Mouse (Mus musculus): ENCODE data around the gene Pan2.
A peak's percentile ranks its signal among the peaks of the same experiment; 100 is the strongest.
"Not testable (repeated sequence)": the region's sequence is repeated elsewhere in the genome, so short reads cannot be mapped to it uniquely, and the experiment has no call there.

The Pan2 gene

GRCm38 (mm10) chr10:128283604-128284579 lies 19.2 kb upstream of the Pan2 start:
- peak; percentile 70 for DNase-seq (ENCODE audit: low read depth)

- not testable (repeated sequence) for DNase-seq (ENCODE audit: low read depth)
Observed at GRCm38 (mm10) chr10:128290594-128290993, 12.5 kb upstream of the Pan2 start.

DNA sequence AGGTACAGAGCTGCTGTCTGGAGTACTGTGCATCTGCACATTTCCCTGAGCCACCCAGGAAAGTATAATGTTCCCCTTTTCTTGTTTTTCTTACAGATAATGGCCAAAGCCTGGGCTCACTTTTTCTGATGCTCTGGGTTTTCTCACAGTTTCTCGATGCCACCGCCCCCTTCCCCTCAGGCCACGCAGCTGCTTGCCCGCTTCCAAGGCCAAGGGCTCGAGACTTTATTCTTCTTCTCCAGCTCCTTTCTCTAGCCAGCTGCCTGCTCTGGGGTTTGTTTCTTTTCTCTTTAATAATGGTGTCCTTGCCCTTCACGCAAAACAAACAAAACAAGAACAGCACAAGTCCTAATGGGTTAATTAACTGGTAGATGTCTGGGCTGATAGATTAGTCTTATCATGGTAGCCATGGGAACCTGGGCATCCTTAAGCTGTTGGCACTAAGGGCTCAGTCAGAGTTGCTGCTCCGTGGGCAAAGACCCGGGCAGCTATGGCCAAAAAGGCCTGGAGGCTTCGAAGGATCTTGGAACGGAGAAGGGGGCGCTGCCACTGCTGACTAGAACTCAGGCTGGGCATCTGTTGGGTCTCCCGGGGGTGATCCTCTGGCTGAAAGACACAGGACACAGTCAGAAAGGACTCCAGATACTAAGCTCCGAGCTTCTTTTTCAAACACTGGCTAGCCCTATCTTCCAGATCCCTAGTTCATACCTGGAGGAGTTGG lies 6.6 kb upstream of the Pan2 start:
- no peak for DNase-seq (ENCODE audit: low read depth)

- DNase-seq (ENCODE audit: low read depth): no peak
Observed at GRCm38 (mm10) chr10:128297221-128297620, 5.9 kb upstream of the Pan2 start.

DNA sequence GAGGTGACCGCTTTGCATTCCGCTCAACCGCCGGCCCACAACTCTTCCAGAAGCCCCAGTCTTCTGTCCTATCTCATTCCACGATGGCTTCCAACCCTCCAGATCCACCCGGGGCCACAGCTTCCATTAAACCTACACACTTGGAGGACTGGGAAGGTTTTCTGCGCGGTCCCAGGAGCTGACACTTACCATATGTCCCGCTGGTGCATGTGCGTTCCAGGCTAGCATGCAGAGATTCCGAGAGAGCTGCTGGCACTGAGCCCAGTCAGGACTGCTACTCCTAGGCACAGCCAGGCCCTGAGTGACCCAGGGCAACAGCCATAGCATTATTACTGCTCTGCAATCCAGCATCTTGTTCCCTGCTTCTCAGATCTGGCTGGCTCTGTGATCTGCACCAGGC lies 5.5 kb upstream of the Pan2 start:
- no peak for DNase-seq (ENCODE audit: low read depth)

DNA sequence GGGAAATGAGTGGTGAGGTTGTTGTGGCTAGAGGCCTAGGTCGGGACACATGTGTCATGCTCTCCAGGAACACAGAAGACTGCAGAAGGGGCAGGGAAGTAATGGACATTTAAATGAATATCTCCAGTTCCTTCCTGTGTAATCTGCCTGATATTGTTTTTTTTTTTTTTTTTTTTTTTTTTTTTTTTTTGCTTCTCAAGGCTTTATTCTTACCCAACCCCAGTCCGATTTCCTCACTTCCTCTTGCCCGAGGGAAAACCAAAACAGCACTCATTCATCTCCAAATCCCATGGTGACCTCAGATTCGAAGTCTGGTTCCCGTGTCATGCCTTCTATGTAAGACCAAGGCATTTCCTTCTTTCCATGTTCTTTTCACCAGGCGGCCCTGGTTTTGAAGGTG lies 4.9 kb upstream of the Pan2 start:
- no peak for DNase-seq (ENCODE audit: low read depth)

DNA sequence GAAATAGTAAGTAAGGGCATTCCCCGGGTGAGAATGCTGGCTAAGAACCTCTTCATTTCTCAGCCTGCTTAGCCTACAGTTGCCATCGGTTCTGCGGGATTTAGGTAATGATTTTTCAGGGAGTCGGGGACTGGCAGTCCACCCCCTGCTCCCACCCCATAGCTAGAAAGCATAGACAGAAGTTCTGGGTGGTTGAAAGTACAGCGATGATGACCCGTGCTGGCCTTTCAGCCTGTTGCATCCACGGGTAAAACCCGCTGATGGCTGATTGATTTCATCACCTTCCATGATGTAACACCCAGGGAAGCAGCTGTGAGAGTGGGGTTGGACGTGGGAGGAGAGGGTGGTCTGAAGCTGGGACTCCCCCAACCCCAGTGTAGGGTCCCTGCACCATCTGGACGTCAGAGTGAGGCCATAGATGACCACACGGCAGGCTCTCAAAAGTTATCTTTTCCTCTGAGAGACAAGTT lies 4.4 kb upstream of the Pan2 start, which contains the start of gene Il23a:
Il23a (minus strand) TSS at position 51 of the 470 bp plus-strand sequence.
- no peak for DNase-seq (ENCODE audit: low read depth)

GRCm38 (mm10) chr10:128302357-128302756 lies 778 bp upstream of the Pan2 start:
- no peak for DNase-seq (ENCODE audit: low read depth)

DNA sequence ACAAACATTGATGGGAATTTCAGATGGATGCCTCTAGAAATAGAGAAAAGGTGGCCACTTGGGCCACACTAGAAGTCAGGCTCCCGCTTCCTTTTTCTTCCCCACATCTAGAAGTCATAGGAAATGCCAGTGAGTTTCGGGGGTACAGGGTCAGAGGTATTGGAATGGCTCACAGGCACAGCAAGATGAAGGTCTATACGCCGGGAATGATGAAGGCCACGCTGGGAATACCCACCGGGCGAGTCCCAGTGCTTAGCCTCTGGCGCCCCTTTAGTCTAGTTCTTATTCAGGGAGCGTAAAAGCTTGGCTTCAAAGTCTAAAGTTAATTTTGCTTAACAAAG lies 380 bp upstream of the Pan2 start:
- no peak for DNase-seq (ENCODE audit: low read depth)

DNA sequence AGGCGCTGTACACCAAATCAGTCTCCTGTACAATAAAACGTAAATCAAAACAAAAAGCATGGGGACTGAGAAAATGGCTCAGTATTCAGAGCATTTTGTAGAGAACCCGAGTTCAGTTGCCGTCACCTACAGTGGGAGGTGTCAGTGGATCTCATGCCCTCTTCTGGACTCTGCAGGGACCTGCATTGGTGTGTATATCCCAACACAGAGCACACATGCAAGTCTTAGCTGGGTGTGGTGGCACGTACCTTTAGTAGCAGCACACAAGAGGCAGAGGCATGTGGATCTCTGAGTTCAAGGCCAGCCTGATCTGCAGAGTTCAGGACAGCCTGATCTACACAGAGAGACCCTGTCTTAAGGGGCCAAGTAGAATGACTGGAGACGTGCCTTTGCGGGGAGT lies 6.5 kb downstream of the Pan2 start:
- DNase-seq (ENCODE audit: low read depth): no peak

DNA sequence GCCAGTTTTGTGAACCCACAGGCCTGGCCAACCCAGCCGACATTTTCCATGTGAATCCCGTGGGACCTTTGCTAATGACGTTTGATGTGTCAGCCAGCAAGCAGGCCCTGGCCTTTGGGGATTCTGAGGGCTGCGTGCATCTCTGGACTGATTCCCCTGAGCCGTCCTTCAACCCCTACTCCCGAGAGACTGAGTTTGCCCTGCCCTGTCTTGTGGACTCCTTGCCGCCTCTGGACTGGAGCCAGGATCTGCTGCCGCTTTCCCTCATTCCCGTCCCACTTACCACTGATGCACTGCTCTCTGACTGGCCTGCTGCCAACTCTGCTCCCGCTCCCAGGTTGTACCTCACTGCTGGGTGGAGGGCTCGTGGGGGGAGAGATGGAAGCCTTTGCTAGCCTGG lies 7.0 kb downstream of the Pan2 start:
- DNase-seq (ENCODE audit: low read depth): no peak

DNA sequence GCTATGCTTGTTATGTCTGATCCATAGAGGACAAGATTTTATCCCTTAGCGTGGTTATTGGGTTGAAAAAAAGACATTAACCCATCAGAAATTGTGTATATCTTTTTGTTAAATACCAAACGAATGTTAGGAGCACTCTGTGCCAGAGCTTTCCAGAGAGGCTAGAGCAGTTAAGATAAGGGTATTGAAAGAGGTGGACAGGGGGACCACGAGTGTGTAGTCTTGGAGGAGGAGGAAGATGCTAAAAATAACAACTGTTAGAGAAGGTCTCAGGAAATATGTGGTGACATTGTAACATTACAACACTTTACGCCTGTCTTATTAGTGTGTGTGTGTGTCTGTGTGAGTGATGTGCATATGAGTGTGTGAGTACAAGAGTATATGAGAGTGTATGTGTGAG lies 7.8 kb downstream of the Pan2 start:
- no peak for DNase-seq (ENCODE audit: low read depth)

DNA sequence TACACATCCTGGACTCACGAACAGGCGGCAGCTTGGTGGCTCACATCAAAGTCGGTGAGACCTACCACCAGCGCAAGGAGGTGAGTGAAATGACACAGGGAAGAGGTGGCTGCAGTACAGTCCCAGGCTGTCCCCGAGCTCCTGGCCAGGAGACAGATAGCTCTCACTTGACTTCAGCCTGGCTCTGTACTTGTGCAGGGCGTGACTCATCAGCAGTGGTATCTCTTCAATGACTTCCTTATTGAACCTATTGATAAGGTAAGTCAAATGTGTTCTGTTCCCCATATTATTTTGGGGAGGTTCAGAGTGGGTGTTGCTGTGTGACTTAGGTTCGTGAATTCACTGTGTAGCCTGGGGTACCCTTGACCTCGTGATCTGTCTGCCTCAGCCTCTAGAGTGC lies 12.4 kb downstream of the Pan2 start:
- no peak for DNase-seq (ENCODE audit: low read depth)

DNA sequence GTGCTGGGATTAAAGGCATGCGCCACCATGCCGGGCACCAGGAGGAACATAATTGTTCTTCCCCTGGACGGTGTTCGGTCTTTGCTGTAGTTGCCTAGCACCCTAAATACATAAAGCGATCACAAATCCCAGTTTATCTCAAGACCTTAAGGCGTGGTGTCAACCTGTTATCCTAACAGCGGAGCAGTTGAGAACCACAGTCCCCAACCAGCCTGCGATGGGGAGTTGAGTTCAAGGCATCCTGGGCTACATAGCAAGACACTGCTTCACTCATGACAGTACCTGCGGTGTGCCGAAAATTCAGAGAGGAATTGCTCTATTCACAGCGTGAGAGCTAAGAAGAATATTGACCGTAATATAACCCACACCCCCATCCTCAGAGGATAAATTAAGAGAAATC lies 18.5 kb downstream of the Pan2 start:
- no peak for DNase-seq (ENCODE audit: low read depth)

- DNase-seq (ENCODE audit: low read depth): no peak
Observed at GRCm38 (mm10) chr10:128322141-128323108, 19.3 kb downstream of the Pan2 start, which contains the start of gene Cnpy2. TSS of gene Cnpy2 (plus strand) at chr10:128322459.

- no peak for DNase-seq (ENCODE audit: low read depth)
Observed at GRCm38 (mm10) chr10:128323516-128323915, 20.4 kb downstream of the Pan2 start.

DNA sequence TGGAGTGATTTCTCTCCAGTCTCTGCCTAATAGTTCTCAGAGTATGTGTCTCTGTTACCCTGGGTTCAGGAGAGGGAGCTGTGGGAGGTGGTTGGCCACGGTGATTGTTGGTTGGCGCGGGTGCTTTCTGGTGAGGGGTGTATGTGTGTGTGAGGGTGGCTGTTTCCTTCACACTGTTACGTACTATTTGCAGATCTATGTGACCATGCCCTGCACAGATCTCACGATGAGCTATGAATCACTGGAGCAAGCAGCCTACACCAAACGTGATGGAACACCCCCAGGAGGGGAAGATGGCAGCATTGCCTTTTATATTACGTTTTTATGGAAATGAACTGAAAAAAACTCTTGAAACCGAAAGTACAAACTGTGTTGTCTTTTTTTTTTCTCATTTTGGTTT lies 23.7 kb downstream of the Pan2 start:
- DNase-seq (ENCODE audit: low read depth): no peak

- DNase-seq (ENCODE audit: low read depth): no peak
Observed at GRCm38 (mm10) chr10:128327610-128328009, 24.5 kb downstream of the Pan2 start.

DNA sequence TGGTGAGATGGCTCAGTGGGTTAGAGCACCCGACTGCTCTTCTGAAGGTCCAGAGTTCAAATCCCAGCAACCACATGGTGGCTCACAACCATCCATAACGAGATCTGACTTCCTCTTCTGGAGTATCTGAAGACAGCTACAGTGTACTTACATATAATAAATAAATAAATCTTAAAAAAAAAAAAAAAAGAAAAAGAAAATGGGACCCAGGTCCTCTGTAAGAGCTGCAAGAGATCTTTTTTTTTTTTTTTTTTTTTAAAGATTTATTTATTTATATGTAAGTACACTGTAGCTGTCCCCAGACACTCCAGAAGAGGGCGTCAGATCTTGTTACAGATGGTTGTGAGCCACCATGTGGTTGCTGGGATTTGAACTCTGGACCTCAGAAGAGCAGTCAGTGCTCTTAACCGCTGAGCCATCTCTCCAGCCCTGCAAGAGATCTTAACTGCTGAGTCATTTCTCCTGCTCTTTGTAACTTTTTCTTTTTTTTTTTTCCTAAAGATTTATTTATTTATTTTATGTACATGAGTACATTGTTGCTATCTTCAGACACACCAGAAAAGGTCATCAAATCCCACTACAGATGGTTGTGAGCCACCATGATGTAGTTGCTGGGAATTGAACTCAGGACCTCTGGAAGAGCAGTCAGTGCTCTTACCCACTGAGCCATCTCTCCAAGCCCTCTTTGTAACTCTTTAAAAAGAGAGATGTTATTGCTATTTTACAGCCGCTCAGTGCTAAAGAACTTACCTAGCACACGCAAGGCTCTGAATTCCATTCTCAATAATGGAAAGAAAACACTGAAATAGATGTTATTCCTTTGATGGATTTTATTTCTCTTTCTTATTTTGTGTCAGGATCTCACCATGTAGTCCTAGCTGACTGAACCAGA lies 29.5 kb downstream of the Pan2 start:
- DNase-seq (ENCODE audit: low read depth): not testable (repeated sequence)

GRCm38 (mm10) chr10:128335582-128335981 lies 32.4 kb downstream of the Pan2 start:
- peak; percentile 93 for DNase-seq (ENCODE audit: low read depth)

DNA sequence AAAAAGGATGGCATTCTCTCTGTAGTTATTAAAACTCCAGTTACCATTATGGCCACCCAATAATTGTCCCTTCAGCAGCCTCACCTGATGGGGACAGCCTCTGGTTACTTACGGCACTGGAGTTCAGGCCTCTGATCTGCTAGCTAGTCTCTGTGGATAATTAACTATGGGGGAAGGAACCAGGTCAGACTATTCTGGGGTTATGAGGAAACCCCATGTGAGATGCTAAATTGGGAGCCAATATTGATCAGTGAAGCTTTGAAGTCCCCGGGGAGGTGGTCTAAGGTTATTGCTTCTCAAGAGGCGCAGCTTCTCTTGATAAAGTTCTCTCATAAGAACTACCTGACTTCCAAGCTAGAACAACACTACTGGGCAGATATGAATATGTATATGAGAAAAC lies 33.1 kb downstream of the Pan2 start:
- DNase-seq (ENCODE audit: low read depth): no peak

Measured in c-Kit-positive CD71-positive TER-119-negative erythroid progenitor cells, embryonic 14.5 days (primary cell).